Mouse (Mus musculus): ENCODE data around the gene Hspa1b. TPM values are rescaled to one million over a fixed set of nuclear protein-coding genes. Genes with fewer than 3 reads are reported as not detected.

The Hspa1b gene
- polyA plus RNA-seq, 1 experiment, result 12.5 TPM

GRCm38 (mm10) chr17:34944362-34944761 is 14.7 kb downstream of the Hspa1b start:
- H3K4me1 ChIP-seq (ENCODE audit: control insufficient read depth, insufficient read depth, insufficient read length), result no peaks in the 10 kb centered on the region
- H3K27ac ChIP-seq (ENCODE audit: insufficient read depth, low read length), result no peak overlapping the region
- no peak overlapping the region for H3K4me3 ChIP-seq (ENCODE audit: extremely low read depth, insufficient read depth, insufficient read length)
- no peaks in the 10 kb centered on the region for H3K27me3 ChIP-seq (ENCODE audit: control insufficient read depth, insufficient read depth, low read length)
- TF ChIP-seq POLR2A (IDR thresholded peaks at IDR 0.05; ENCODE audit: low read depth, low read length) (no peak), CTCF (IDR thresholded peaks at IDR 0.05; ENCODE audit: extremely low read depth, insufficient read depth, insufficient read length, insufficient replicate concordance) (no peak)
- no peak for DNase-seq (ENCODE audit: low read depth in 1 of 2, low spot score in 2 of 2)
- no peaks in the 10 kb centered on the region for H3K36me3 ChIP-seq (ENCODE audit: control insufficient read depth, insufficient read depth, low read length)

GRCm38 (mm10) chr17:34943128-34943815 is 15.8 kb downstream of the Hspa1b start:
- Histone ChIP-seq H3K36me3 (ENCODE audit: control insufficient read depth, insufficient read depth, low read length) (no peaks in the 10 kb centered on the region), H3K4me3 (ENCODE audit: extremely low read depth, insufficient read depth, insufficient read length) (no peak overlapping the region), H3K4me1 (ENCODE audit: control insufficient read depth, insufficient read depth, insufficient read length) (no peaks in the 10 kb centered on the region), H3K27ac (ENCODE audit: insufficient read depth, low read length) (no peak overlapping the region), H3K27me3 (ENCODE audit: control insufficient read depth, insufficient read depth, low read length) (no peaks in the 10 kb centered on the region)
- WGBS, result 96% methylated on average over 4 of the region's 4 CpGs
- DNase-seq (ENCODE audit: low read depth in 1 of 2, low spot score in 2 of 2), result no peak
- TF ChIP-seq CTCF (IDR thresholded peaks at IDR 0.05; ENCODE audit: extremely low read depth, insufficient read depth, insufficient read length, insufficient replicate concordance) (no peak), POLR2A (IDR thresholded peaks at IDR 0.05; ENCODE audit: low read depth, low read length) (no peak)

- H3K4me1 ChIP-seq (ENCODE audit: control insufficient read depth, insufficient read depth, insufficient read length), result no peaks in the 10 kb centered on the region
- peak overlapping the region; percentile 48 for H3K27ac ChIP-seq (ENCODE audit: insufficient read depth, low read length)
- H3K36me3 ChIP-seq (ENCODE audit: control insufficient read depth, insufficient read depth, low read length), result peaks cover 2% of the 10 kb centered on the region; the same call in 1 of the 2 replicates
- H3K27me3 ChIP-seq (ENCODE audit: control insufficient read depth, insufficient read depth, low read length), result no peaks in the 10 kb centered on the region
- no peak for TF ChIP-seq POLR2A (IDR thresholded peaks at IDR 0.05; ENCODE audit: low read depth, low read length)
- TF ChIP-seq CTCF (IDR thresholded peaks at IDR 0.05; ENCODE audit: extremely low read depth, insufficient read depth, insufficient read length, insufficient replicate concordance), result no peak
- no peak for DNase-seq (ENCODE audit: low read depth in 1 of 2, low spot score in 2 of 2)
- WGBS, result 54% methylated on average over 15 of the region's 15 CpGs
- H3K4me3 ChIP-seq (ENCODE audit: extremely low read depth, insufficient read depth, insufficient read length), result peak overlapping the region; percentile 24
Measured at GRCm38 (mm10) chr17:34941344-34942041, 17.5 kb downstream of the Hspa1b start.

GRCm38 (mm10) chr17:34937960-34938505 is 21.0 kb downstream of the Hspa1b start:
- no peak overlapping the region for H3K4me3 ChIP-seq (ENCODE audit: extremely low read depth, insufficient read depth, insufficient read length)
- H3K27me3 ChIP-seq (ENCODE audit: control insufficient read depth, insufficient read depth, low read length), result no peaks in the 10 kb centered on the region
- no peaks in the 10 kb centered on the region for H3K4me1 ChIP-seq (ENCODE audit: control insufficient read depth, insufficient read depth, insufficient read length)
- no peak overlapping the region for H3K27ac ChIP-seq (ENCODE audit: insufficient read depth, low read length)
- 83% methylated on average over 6 of the region's 6 CpGs for WGBS
- TF ChIP-seq POLR2A (IDR thresholded peaks at IDR 0.05; ENCODE audit: low read depth, low read length), result no peak
- TF ChIP-seq CTCF (IDR thresholded peaks at IDR 0.05; ENCODE audit: extremely low read depth, insufficient read depth, insufficient read length, insufficient replicate concordance), result no peak
- H3K36me3 ChIP-seq (ENCODE audit: control insufficient read depth, insufficient read depth, low read length), result peaks cover 15% of the 10 kb centered on the region
- DNase-seq (ENCODE audit: low read depth in 1 of 2, low spot score in 2 of 2), result no peak

- Histone ChIP-seq H3K4me3 (ENCODE audit: extremely low read depth, insufficient read depth, insufficient read length) (no peak overlapping the region), H3K4me1 (ENCODE audit: control insufficient read depth, insufficient read depth, insufficient read length) (peaks cover 5% of the 10 kb centered on the region; the same call in 1 of the 2 replicates), H3K27me3 (ENCODE audit: control insufficient read depth, insufficient read depth, low read length) (no peaks in the 10 kb centered on the region), H3K27ac (ENCODE audit: insufficient read depth, low read length) (no peak overlapping the region), H3K36me3 (ENCODE audit: control insufficient read depth, insufficient read depth, low read length) (peaks cover 15% of the 10 kb centered on the region)
- TF ChIP-seq POLR2A (IDR thresholded peaks at IDR 0.05; ENCODE audit: low read depth, low read length), result no peak
- no peak for TF ChIP-seq CTCF (IDR thresholded peaks at IDR 0.05; ENCODE audit: extremely low read depth, insufficient read depth, insufficient read length, insufficient replicate concordance)
- no peak for DNase-seq (ENCODE audit: low read depth in 1 of 2, low spot score in 2 of 2)
- WGBS, result 59% methylated on average over 8 of the region's 8 CpGs
Measured at GRCm38 (mm10) chr17:34934830-34935229, 24.2 kb downstream of the Hspa1b start.

- DNase-seq (ENCODE audit: low read depth in 1 of 2, low spot score in 2 of 2), result no peak
- WGBS, result 92% methylated on average over 24 of the region's 24 CpGs
- TF ChIP-seq CTCF (IDR thresholded peaks at IDR 0.05; ENCODE audit: extremely low read depth, insufficient read depth, insufficient read length, insufficient replicate concordance) (no peak), POLR2A (IDR thresholded peaks at IDR 0.05; ENCODE audit: low read depth, low read length) (no peak)
- Histone ChIP-seq H3K27ac (ENCODE audit: insufficient read depth, low read length) (no peak overlapping the region), H3K4me3 (ENCODE audit: extremely low read depth, insufficient read depth, insufficient read length) (no peak overlapping the region), H3K36me3 (ENCODE audit: control insufficient read depth, insufficient read depth, low read length) (peaks cover 15% of the 10 kb centered on the region), H3K4me1 (ENCODE audit: control insufficient read depth, insufficient read depth, insufficient read length) (peaks cover 5% of the 10 kb centered on the region; the same call in 1 of the 2 replicates), H3K27me3 (ENCODE audit: control insufficient read depth, insufficient read depth, low read length) (no peaks in the 10 kb centered on the region)
Measured at GRCm38 (mm10) chr17:34934031-34934430, 25.0 kb downstream of the Hspa1b start.
